In genomic region chr3:153276101-153276829, GRCm38 (mm10) we compare ENCODE assay signal across 10 mouse cellular contexts.
DNase-seq lines count a peak whose midpoint lies in the region; ATAC-seq lines count a peak whose summit lies in the region.
"Had no signal": no experiment of that assay in that cellular context is flagged by ENCODE, and none has a peak within 500 bp of the region (broad histone marks: within the 10 kb centered on the region; RNA-seq: fewer than 3 reads in every experiment).

No protein-coding gene starts in this region.

- no peak for ATAC-seq in forebrain, embryonic 12.5 days (ENCODE audit: low FRiP score)
- no peak; the same call in 1 of the 2 replicates for ATAC-seq in hindbrain, embryonic 15.5 days (ENCODE audit: low FRiP score, low read depth)
- no peak for ATAC-seq in midbrain, embryonic 16.5 days

- 51% methylated on average over 8 of the region's 8 CpGs for WGBS in forebrain, embryonic 12.5 days
- WGBS in forebrain, embryonic 10.5 days: 66% methylated on average over 8 of the region's 8 CpGs
- 59% methylated on average over 8 of the region's 8 CpGs for WGBS in hindbrain, embryonic 15.5 days
- 46% methylated on average over 8 of the region's 8 CpGs for WGBS in midbrain, embryonic 16.5 days

- H3K36me3 ChIP-seq in forebrain, embryonic 12.5 days (replicated peaks): no peaks in the 10 kb centered on the region
- H3K36me3 ChIP-seq in forebrain, embryonic 10.5 days (replicated peaks): peaks cover 3% of the 10 kb centered on the region; the same call in 1 of the 2 replicates
- H3K36me3 ChIP-seq in hindbrain, embryonic 15.5 days: 0 out of 2 replicates have a peak, but pooled peaks cover 3% of the 10 kb centered on the region
- no peaks in the 10 kb centered on the region for H3K36me3 ChIP-seq in midbrain, embryonic 16.5 days (ENCODE audit: control insufficient read depth, insufficient read depth, low read length)

- peak overlapping the region; percentile 51; the same call in 1 of the 2 replicates for H3K27ac ChIP-seq in forebrain, embryonic 12.5 days
- H3K27ac ChIP-seq in forebrain, embryonic 10.5 days: no peak overlapping the region
- peak overlapping the region; percentile 66 for H3K27ac ChIP-seq in hindbrain, embryonic 15.5 days (replicated peaks)
- peak overlapping the region; percentile 64 for H3K27ac ChIP-seq in midbrain, embryonic 16.5 days (ENCODE audit: low read length)

- no peak overlapping the region for H3K9ac ChIP-seq in forebrain, embryonic 12.5 days
- H3K9ac ChIP-seq in hindbrain, embryonic 15.5 days: no peak overlapping the region
- no peak overlapping the region for H3K9ac ChIP-seq in midbrain, embryonic 16.5 days (ENCODE audit: low read depth, low read length)

- H3K4me1 ChIP-seq in forebrain, embryonic 12.5 days: peaks cover 26% of the 10 kb centered on the region
- peaks cover 35% of the 10 kb centered on the region for H3K4me1 ChIP-seq in forebrain, embryonic 10.5 days
- peaks cover 21% of the 10 kb centered on the region for H3K4me1 ChIP-seq in hindbrain, embryonic 15.5 days (replicated peaks)
- peaks cover 19% of the 10 kb centered on the region for H3K4me1 ChIP-seq in midbrain, embryonic 16.5 days (ENCODE audit: control insufficient read depth, insufficient read depth, low read length)

- H3K4me3 ChIP-seq in forebrain, embryonic 12.5 days (replicated peaks): no peak overlapping the region
- no peak overlapping the region for H3K4me3 ChIP-seq in forebrain, embryonic 10.5 days
- no peak overlapping the region for H3K4me3 ChIP-seq in hindbrain, embryonic 15.5 days
- H3K4me3 ChIP-seq in midbrain, embryonic 16.5 days (ENCODE audit: low read depth, low read length): no peak overlapping the region

- no peak for DNase-seq in forebrain, embryonic 10.5 days (ENCODE audit: extremely low spot score, low spot score)
- DNase-seq in R1 (ENCODE audit: low read depth, low spot score): peak; percentile 60
- no peak for DNase-seq in lung, postnatal 10 days
- DNase-seq in left cerebral cortex, adult 9 months (ENCODE audit: low spot score in 2 of 2): no peak
- DNase-seq in adrenal gland, postnatal 25 days: no peak
- DNase-seq: embryo, embryonic 11 days; thymus, postnatal 25 days had no signal

- H3K9me3 ChIP-seq in forebrain, embryonic 12.5 days: peaks cover 10% of the 10 kb centered on the region; the same call in 1 of the 2 replicates
- H3K9me3 ChIP-seq in forebrain, embryonic 10.5 days: peaks cover 18% of the 10 kb centered on the region
- no peaks in the 10 kb centered on the region for H3K9me3 ChIP-seq in hindbrain, embryonic 15.5 days
- H3K9me3 ChIP-seq in midbrain, embryonic 16.5 days (replicated peaks; ENCODE audit: control insufficient read depth, low read length, poor library complexity, severe bottlenecking): 0 out of 2 replicates have a peak, but pooled peaks cover 6% of the 10 kb centered on the region

- peak overlapping the region; percentile 46 for H3K4me2 ChIP-seq in forebrain, embryonic 12.5 days
- H3K4me2 ChIP-seq in hindbrain, embryonic 15.5 days: peak overlapping the region; percentile 31
- H3K4me2 ChIP-seq in midbrain, embryonic 16.5 days (ENCODE audit: low read length): peak overlapping the region; percentile 32

- peaks cover 31% of the 10 kb centered on the region for H3K27me3 ChIP-seq in forebrain, embryonic 12.5 days
- peaks cover 58% of the 10 kb centered on the region for H3K27me3 ChIP-seq in forebrain, embryonic 10.5 days (ENCODE audit: poor library complexity, severe bottlenecking)
- no peaks in the 10 kb centered on the region for H3K27me3 ChIP-seq in hindbrain, embryonic 15.5 days
- H3K27me3 ChIP-seq in midbrain, embryonic 16.5 days (ENCODE audit: control insufficient read depth, insufficient read depth, low read depth, low read length): no peaks in the 10 kb centered on the region
